Mouse (Mus musculus) myocyte (in vitro differentiated cells): ENCODE results near the gene Rplp1. TPM values are rescaled to one million over a fixed set of nuclear protein-coding genes. Genes with fewer than 3 reads are reported as not detected.

Experiments
- H3K27me3 ChIP-seq: one replicate; pipeline ENCODE4 v1.6.1; 2011; ENCODE audit not compliant: control insufficient read depth, insufficient read depth, insufficient read length
- H3K36me3 ChIP-seq: one replicate; pipeline ENCODE4 v1.6.1; 2011; ENCODE audit not compliant: control insufficient read depth, insufficient read depth
- H3K4me2 ChIP-seq: one replicate; pipeline ENCODE4 v1.6.1; 2011; ENCODE audit warnings: low read depth, control low read depth
- H3K4me3 ChIP-seq: one replicate; pipeline ENCODE4 v1.5.1; 2011; ENCODE audit warnings: mild to moderate bottlenecking, control low read depth, moderate library complexity
- H3K79me2 ChIP-seq: one replicate; pipeline ENCODE4 v1.6.1; 2011; ENCODE audit not compliant: control insufficient read depth, insufficient read depth
- H3ac ChIP-seq: one replicate; pipeline ENCODE4 v1.6.1; 2011; ENCODE audit not compliant: control insufficient read depth, insufficient read length
- CEBPB ChIP-seq: IDR thresholded peaks from 2 replicates; pipeline ENCODE4 v1.6.1; 2011; ENCODE audit warnings: mild to moderate bottlenecking, moderate library complexity; ENCODE audit not compliant: poor library complexity, insufficient read depth, severe bottlenecking
- E2F4 ChIP-seq: IDR thresholded peaks from one replicate; pipeline ENCODE4 v1.6.1; 2011; ENCODE audit warnings: mild to moderate bottlenecking, control low read depth, moderate library complexity; ENCODE audit not compliant: insufficient read depth
- MAX ChIP-seq: IDR thresholded peaks from one replicate; pipeline ENCODE4 v1.6.1; 2011; ENCODE audit warnings: low read depth, mild to moderate bottlenecking, control low read depth
- MYOD1 ChIP-seq, 3 experiments: IDR thresholded peaks; one replicate each; pipeline ENCODE4 v1.6.1; 2011; ENCODE audit warnings: control low read depth in 2 of 3, low read depth in 2 of 3, mild to moderate bottlenecking in 2 of 3, moderate library complexity in 1 of 3; ENCODE audit not compliant: insufficient read length in 2 of 3, control insufficient read depth in 1 of 3
- MYOG ChIP-seq, 3 experiments: IDR thresholded peaks; one replicate each; pipeline ENCODE4 v1.6.1; 2011; ENCODE audit warnings: control low read depth in 2 of 3, low read depth in 2 of 3, mild to moderate bottlenecking in 2 of 3; ENCODE audit not compliant: insufficient read length in 2 of 3, control insufficient read depth in 1 of 3, insufficient read depth in 1 of 3
- POLR2A ChIP-seq: IDR thresholded peaks from one replicate; pipeline ENCODE4 v1.6.1; 2011; ENCODE audit warnings: low read depth, mild to moderate bottlenecking, control low read depth, moderate library complexity; ENCODE audit not compliant: insufficient read length
- POLR2AphosphoS2 ChIP-seq: IDR thresholded peaks from one replicate; pipeline ENCODE4 v1.6.1; 2011; ENCODE audit warnings: low read depth, control low read depth; ENCODE audit not compliant: insufficient read length
- REST ChIP-seq: IDR thresholded peaks from one replicate; pipeline ENCODE4 v1.6.1; 2011; ENCODE audit warnings: mild to moderate bottlenecking, control low read depth, moderate library complexity; ENCODE audit not compliant: insufficient read depth, insufficient read length
- SRF ChIP-seq: IDR thresholded peaks from one replicate; pipeline ENCODE4 v1.6.1; 2011; ENCODE audit warnings: low read depth; ENCODE audit not compliant: control insufficient read depth, insufficient read length
- TCF12 ChIP-seq: IDR thresholded peaks from one replicate; pipeline ENCODE4 v1.6.1; 2011; ENCODE audit warnings: mild to moderate bottlenecking, control low read depth; ENCODE audit not compliant: poor library complexity, insufficient read depth, severe bottlenecking
- TCF3 ChIP-seq: IDR thresholded peaks from one replicate; pipeline ENCODE4 v1.6.1; 2011; ENCODE audit warnings: low read depth, control low read depth; ENCODE audit not compliant: insufficient read length
- USF1 ChIP-seq: IDR thresholded peaks from one replicate; pipeline ENCODE4 v1.6.1; 2011; ENCODE audit warnings: low read depth, mild to moderate bottlenecking, control low read depth, moderate library complexity
- polyA plus RNA-seq: library from polyadenylated mRNA; unstranded; fragments of >200 nt; fragmentation: generic; extraction: Trizol; gene quantifications from one replicate; pipeline ENCODE4 v1.2.1, GENCODE M21; 2012; ENCODE audit warnings: missing spikeins

Gene Rplp1
- polyA plus RNA-seq, 1 experiment: 9,411 TPM

DNA sequence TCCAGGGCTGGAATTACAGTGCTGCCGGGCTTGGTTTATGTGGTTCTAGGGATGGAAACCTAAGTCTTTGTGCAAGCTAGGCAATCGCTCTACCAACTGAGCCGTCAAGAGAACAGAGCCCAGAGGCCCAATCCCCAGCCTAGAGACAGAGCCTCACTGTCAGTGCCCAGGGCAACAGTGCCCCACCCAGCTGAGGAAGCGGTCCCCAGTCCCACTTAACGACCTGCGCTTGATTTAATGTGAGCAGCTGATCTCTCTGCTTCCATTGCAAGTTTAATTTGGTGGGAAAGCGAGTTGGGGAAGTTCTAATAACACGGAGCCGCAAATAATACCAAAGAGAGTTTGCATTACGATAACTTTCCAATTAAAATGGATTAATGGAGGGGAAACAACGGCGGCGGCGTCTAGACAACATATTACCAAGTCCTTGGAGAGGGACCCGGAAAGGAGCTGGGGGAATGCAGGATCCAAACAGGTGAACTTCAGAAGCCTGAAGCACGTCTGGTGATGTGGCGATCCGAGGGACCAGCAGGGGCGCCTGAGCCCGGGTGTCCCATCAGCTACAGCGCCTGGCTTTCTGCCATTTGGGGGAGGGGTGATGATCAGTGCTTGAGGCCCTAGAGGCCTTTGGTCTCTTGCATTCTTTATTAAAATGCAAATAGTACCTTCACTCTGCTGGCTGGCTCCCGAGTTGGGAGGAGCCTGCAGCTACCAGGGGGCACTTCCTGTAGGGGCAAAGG, 36.8 kb downstream of the Rplp1 start:
- Histone ChIP-seq H3K27me3 (peaks cover 32% of the 10 kb centered on the region), H3ac (no peak overlapping the region), H3K36me3 (no peaks in the 10 kb centered on the region), H3K79me2 (no peaks in the 10 kb centered on the region), H3K4me3 (no peak overlapping the region), H3K4me2 (no peak overlapping the region)
- TF ChIP-seq MYOD1 (IDR thresholded peaks at IDR 0.05; ENCODE audit: control insufficient read depth in 1 of 3, insufficient read length in 2 of 3, low read depth in 2 of 3): no peak
- TF ChIP-seq REST: no peak
- no peak for TF ChIP-seq SRF
- TF ChIP-seq TCF12: no peak
- TF ChIP-seq POLR2A: no peak
- no peak for TF ChIP-seq CEBPB
- TF ChIP-seq POLR2AphosphoS2: no peak
- no peak for TF ChIP-seq MAX
- TF ChIP-seq MYOG (IDR thresholded peaks at IDR 0.05; ENCODE audit: control insufficient read depth in 1 of 3, insufficient read depth in 1 of 3, insufficient read length in 2 of 3, low read depth in 2 of 3): no peak
- TF ChIP-seq TCF3: no peak

GRCm38 (mm10) chr9:61873325-61873724, 41.0 kb downstream of the Rplp1 start:
- H3K4me3 ChIP-seq: no peak overlapping the region
- peaks cover 49% of the 10 kb centered on the region for H3K27me3 ChIP-seq
- H3K36me3 ChIP-seq: no peaks in the 10 kb centered on the region
- no peak overlapping the region for H3ac ChIP-seq
- TF ChIP-seq MYOD1 (IDR thresholded peaks at IDR 0.05; ENCODE audit: control insufficient read depth in 1 of 3, insufficient read length in 2 of 3, low read depth in 2 of 3): no peak
- no peak for TF ChIP-seq REST
- no peak for TF ChIP-seq CEBPB
- no peak for TF ChIP-seq TCF3
- H3K4me2 ChIP-seq: no peak overlapping the region
- H3K79me2 ChIP-seq: no peaks in the 10 kb centered on the region

DNA sequence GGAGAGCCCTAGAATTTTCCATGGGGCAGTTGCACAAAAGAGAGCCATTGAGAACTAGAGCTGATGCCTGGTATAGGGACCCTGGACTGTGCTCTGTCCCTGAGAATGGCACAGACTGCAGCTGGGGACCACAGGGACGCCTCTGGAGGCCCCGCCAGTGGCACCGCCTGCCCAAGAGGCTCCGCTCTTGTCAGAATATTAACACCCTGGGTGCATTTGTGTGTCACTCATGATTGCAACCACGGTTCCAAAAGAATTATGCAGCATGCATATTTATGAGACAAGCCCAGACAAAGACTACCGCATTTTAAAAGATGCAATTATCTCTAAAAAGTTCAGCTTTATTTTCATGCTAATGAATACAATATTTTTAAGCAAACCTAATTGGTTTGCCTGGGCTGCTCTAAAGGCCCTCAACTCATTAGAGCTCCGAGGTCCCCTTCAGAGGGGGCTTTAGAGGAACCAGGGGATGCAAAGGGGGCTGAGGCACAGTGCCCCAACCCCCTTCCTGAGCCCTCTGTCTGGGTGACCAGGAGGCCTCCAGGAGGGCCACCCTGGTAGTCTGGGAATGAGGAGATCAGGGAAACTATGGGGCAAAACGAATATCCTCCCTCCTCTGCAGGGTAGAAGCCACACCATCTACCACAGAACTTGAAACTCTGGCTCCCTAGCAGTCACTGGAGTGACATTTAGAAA, 41.9 kb downstream of the Rplp1 start:
- peaks cover 52% of the 10 kb centered on the region for H3K27me3 ChIP-seq
- H3K4me3 ChIP-seq: no peak overlapping the region
- H3K4me2 ChIP-seq: no peak overlapping the region
- H3K79me2 ChIP-seq: no peaks in the 10 kb centered on the region
- TF ChIP-seq MYOG (IDR thresholded peaks at IDR 0.05; ENCODE audit: control insufficient read depth in 1 of 3, insufficient read depth in 1 of 3, insufficient read length in 2 of 3, low read depth in 2 of 3) (no peak), REST (no peak), TCF3 (no peak), POLR2AphosphoS2 (no peak), MAX (no peak), USF1 (no peak), SRF (no peak), CEBPB (no peak), TCF12 (no peak), POLR2A (no peak), E2F4 (no peak)
- H3ac ChIP-seq: no peak overlapping the region
- H3K36me3 ChIP-seq: no peaks in the 10 kb centered on the region

GRCm38 (mm10) chr9:61871839-61872238, 42.5 kb downstream of the Rplp1 start:
- Histone ChIP-seq H3K4me3 (no peak overlapping the region), H3K27me3 (peaks cover 47% of the 10 kb centered on the region), H3ac (no peak overlapping the region), H3K4me2 (no peak overlapping the region), H3K36me3 (no peaks in the 10 kb centered on the region), H3K79me2 (no peaks in the 10 kb centered on the region)
- TF ChIP-seq MYOG (IDR thresholded peaks at IDR 0.05; ENCODE audit: control insufficient read depth in 1 of 3, insufficient read depth in 1 of 3, insufficient read length in 2 of 3, low read depth in 2 of 3): no peak
- TF ChIP-seq TCF3: no peak

GRCm38 (mm10) chr9:61867659-61868058, 46.7 kb downstream of the Rplp1 start:
- Histone ChIP-seq H3K27me3 (peaks cover 32% of the 10 kb centered on the region), H3K4me3 (no peak overlapping the region), H3K79me2 (no peaks in the 10 kb centered on the region), H3ac (no peak overlapping the region), H3K36me3 (no peaks in the 10 kb centered on the region), H3K4me2 (no peak overlapping the region)
- TF ChIP-seq MAX: no peak

Other genes with a start within 250 kb of the Rplp1 start
- 24.1 TPM for gene Kif23, start 32.2 kb upstream of the Rplp1 start, polyA plus RNA-seq
- gene Paqr5, start 112.3 kb upstream of the Rplp1 start, polyA plus RNA-seq: 0.02 TPM
- gene Glce, start 208.1 kb upstream of the Rplp1 start, polyA plus RNA-seq: 32.0 TPM